Mouse (Mus musculus): ENCODE results near the gene Ccdc24. TPM values are rescaled to one million over a fixed set of nuclear protein-coding genes. Genes with fewer than 3 reads are reported as not detected.

Ccdc24 gene
- total and polyA plus RNA-seq, 3 experiments: 0.19 to 0.36 TPM; not detected in 1

GRCm38 (mm10) chr4:117834845-117835530 lies 37.4 kb downstream of the Ccdc24 start:
- peak overlapping the region; percentile 65 to 100 for H3K4me3 ChIP-seq (ENCODE audit: control insufficient read depth in 1 of 2, insufficient read depth in 1 of 2, low read depth in 2 of 2, low read length in 2 of 2)
- H3K36me3 ChIP-seq (ENCODE audit: control insufficient read depth in 1 of 2, insufficient read depth in 2 of 2, low read length in 2 of 2): peaks cover 0 to 45% of the 10 kb centered on the region in 2 experiments; a peak in 2 of 4 replicates
- TF ChIP-seq NRF1 (IDR thresholded peaks at IDR 0.05; ENCODE audit: insufficient read depth, low read depth, low read length, poor library complexity, severe bottlenecking) (peak; percentile 62), JUND (IDR thresholded peaks at IDR 0.05; ENCODE audit: low read depth, low read length) (no peak), MAZ (IDR thresholded peaks at IDR 0.05; ENCODE audit: low read depth, low read length) (peak; percentile 74), TCF12 (IDR thresholded peaks at IDR 0.05; ENCODE audit: low read depth, low read length) (peak; percentile 50; the same call in 1 of the 2 replicates), CTCF (IDR thresholded peaks at IDR 0.05 in 2 of 3, conservative IDR thresholded peaks at IDR 0.05 in 1 of 3; ENCODE audit: control insufficient read depth in 1 of 3, insufficient read depth in 1 of 3, low read depth in 2 of 3, low read length in 3 of 3, poor library complexity in 1 of 3, severe bottlenecking in 1 of 3) (no peak), SIN3A (IDR thresholded peaks at IDR 0.05; ENCODE audit: low read length) (peak; percentile 57; the same call in 1 of the 2 replicates), UBTF (IDR thresholded peaks at IDR 0.05; ENCODE audit: borderline replicate concordance, insufficient read depth, low read depth, low read length) (no peak), ETS1 (IDR thresholded peaks at IDR 0.05; ENCODE audit: low read depth, low read length) (peak; percentile 47), MXI1 (IDR thresholded peaks at IDR 0.05; ENCODE audit: low read depth, low read length) (peak; percentile 78; the same call in 1 of the 2 replicates), GATA1 (IDR thresholded peaks at IDR 0.05; ENCODE audit: low read depth, low read length) (no peak), HCFC1 (IDR thresholded peaks at IDR 0.05; ENCODE audit: low read depth, low read length) (peak; percentile 50; the same call in 1 of the 2 replicates), POLR2AphosphoS2 (IDR thresholded peaks at IDR 0.05; ENCODE audit: low read length) (0 out of 2 replicates have a peak, but pooled peaks have one; percentile 26), ZMIZ1 (IDR thresholded peaks at IDR 0.05; ENCODE audit: low read depth, low read length) (peak; percentile 32; the same call in 1 of the 2 replicates), NELFE (IDR thresholded peaks at IDR 0.05; ENCODE audit: low read depth, low read length) (peak; percentile 48; the same call in 1 of the 2 replicates), BHLHE40 (IDR thresholded peaks at IDR 0.05; ENCODE audit: borderline replicate concordance, low read depth, low read length) (peak; percentile 81), POLR2A (IDR thresholded peaks at IDR 0.05; ENCODE audit: control insufficient read depth in 1 of 2, insufficient read depth in 1 of 2, low read depth in 1 of 2, low read length in 2 of 2, poor library complexity in 1 of 2) (peak in 1 of 2 experiments; percentile 41; a peak in 2 of 4 replicates)
- H3K27ac ChIP-seq (ENCODE audit: control insufficient read depth, low read depth, low read length): peak overlapping the region; percentile 78
- no peaks in the 10 kb centered on the region for H3K9me3 ChIP-seq (replicated peaks; ENCODE audit: insufficient read depth, low read length)
- peaks cover 3% of the 10 kb centered on the region; the same call in 1 of the 2 replicates for H3K79me2 ChIP-seq (ENCODE audit: control insufficient read depth, insufficient read depth, low read length, poor library complexity)
- H3K9ac ChIP-seq (ENCODE audit: control insufficient read depth, low read depth, low read length, poor library complexity, severe bottlenecking): peak overlapping the region; percentile 72
- peak; percentile 94 for DNase-seq (ENCODE audit: low read depth, low spot score)
- no peaks in the 10 kb centered on the region for H3K27me3 ChIP-seq (ENCODE audit: control insufficient read depth in 1 of 2, insufficient read depth in 2 of 2, low read length in 2 of 2)
- H3K4me1 ChIP-seq (ENCODE audit: control insufficient read depth in 1 of 2, insufficient read depth in 2 of 2, low read length in 2 of 2): peaks cover 40 to 54% of the 10 kb centered on the region in 2 experiments

- H3K36me3 ChIP-seq (ENCODE audit: control insufficient read depth in 1 of 2, insufficient read depth in 2 of 2, low read length in 2 of 2): peaks cover 0 to 49% of the 10 kb centered on the region in 2 experiments; a peak in 2 of 4 replicates
- peaks cover 42 to 60% of the 10 kb centered on the region in 2 experiments for H3K4me1 ChIP-seq (ENCODE audit: control insufficient read depth in 1 of 2, insufficient read depth in 2 of 2, low read length in 2 of 2)
- H3K79me2 ChIP-seq (ENCODE audit: control insufficient read depth, insufficient read depth, low read length, poor library complexity): peaks cover 3% of the 10 kb centered on the region; the same call in 1 of the 2 replicates
- H3K27ac ChIP-seq (ENCODE audit: control insufficient read depth, low read depth, low read length): peak within 1 kb of the TSS; percentile 78
- TF ChIP-seq USF2 (IDR thresholded peaks at IDR 0.05; ENCODE audit: borderline replicate concordance in 1 of 2, insufficient read depth in 1 of 2, low read depth in 1 of 2, low read length in 2 of 2): no peak
- TF ChIP-seq ZC3H11A (IDR thresholded peaks at IDR 0.05; ENCODE audit: low read depth, low read length): no peak
- TF ChIP-seq TCF12 (IDR thresholded peaks at IDR 0.05; ENCODE audit: low read depth, low read length): no peak
- no peak for TF ChIP-seq RCOR1 (IDR thresholded peaks at IDR 0.05; ENCODE audit: low read depth, low read length)
- no peak for TF ChIP-seq CHD2 (IDR thresholded peaks at IDR 0.05; ENCODE audit: low read length)
- no peak for TF ChIP-seq ZKSCAN1 (IDR thresholded peaks at IDR 0.05; ENCODE audit: low read depth, low read length)
- no peak for TF ChIP-seq NRF1 (IDR thresholded peaks at IDR 0.05; ENCODE audit: insufficient read depth, low read depth, low read length, poor library complexity, severe bottlenecking)
- TF ChIP-seq E2F4 (IDR thresholded peaks at IDR 0.05; ENCODE audit: borderline replicate concordance, low read depth, low read length): no peak
- peak within 1 kb of the TSS; percentile 72 for H3K9ac ChIP-seq (ENCODE audit: control insufficient read depth, low read depth, low read length, poor library complexity, severe bottlenecking)
- H3K27me3 ChIP-seq (ENCODE audit: control insufficient read depth in 1 of 2, insufficient read depth in 2 of 2, low read length in 2 of 2): no peaks in the 10 kb centered on the region
- peak within 1 kb of the TSS; percentile 65 to 100 for H3K4me3 ChIP-seq (ENCODE audit: control insufficient read depth in 1 of 2, insufficient read depth in 1 of 2, low read depth in 2 of 2, low read length in 2 of 2)
- H3K9me3 ChIP-seq (replicated peaks; ENCODE audit: insufficient read depth, low read length): no peaks in the 10 kb centered on the region
- DNase-seq (ENCODE audit: low read depth, low spot score): peak; percentile 22
Observed at GRCm38 (mm10) chr4:117834457-117834844, 37.9 kb downstream of the Ccdc24 start, which contains the start of gene Slc6a9. Slc6a9 (plus strand) TSS chr4:117834506.

Measured in MEL (cell line).